Mouse (Mus musculus) thymus, adult 2 months (tissue): ENCODE measurements around the gene Hmga2.

Source experiments
- CTCF ChIP-seq: fragments of 200-500 bp; IDR thresholded peaks from 2 replicates; pipeline ENCODE4 v1.5.1; 2012; ENCODE audit warnings: mild to moderate bottlenecking, control low read depth, low read length, moderate library complexity, borderline replicate concordance; ENCODE audit not compliant: control insufficient read depth, poor library complexity, insufficient read depth; ENCODE audit errors: extremely low read depth
- POLR2A ChIP-seq: fragments of 200-500 bp; IDR thresholded peaks from 2 replicates; pipeline ENCODE4 v1.6.1; 2012; ENCODE audit warnings: mild to moderate bottlenecking, low read length, control low read depth, moderate library complexity; ENCODE audit not compliant: control insufficient read depth, poor library complexity, insufficient read depth; ENCODE audit errors: extremely low read depth

DNA sequence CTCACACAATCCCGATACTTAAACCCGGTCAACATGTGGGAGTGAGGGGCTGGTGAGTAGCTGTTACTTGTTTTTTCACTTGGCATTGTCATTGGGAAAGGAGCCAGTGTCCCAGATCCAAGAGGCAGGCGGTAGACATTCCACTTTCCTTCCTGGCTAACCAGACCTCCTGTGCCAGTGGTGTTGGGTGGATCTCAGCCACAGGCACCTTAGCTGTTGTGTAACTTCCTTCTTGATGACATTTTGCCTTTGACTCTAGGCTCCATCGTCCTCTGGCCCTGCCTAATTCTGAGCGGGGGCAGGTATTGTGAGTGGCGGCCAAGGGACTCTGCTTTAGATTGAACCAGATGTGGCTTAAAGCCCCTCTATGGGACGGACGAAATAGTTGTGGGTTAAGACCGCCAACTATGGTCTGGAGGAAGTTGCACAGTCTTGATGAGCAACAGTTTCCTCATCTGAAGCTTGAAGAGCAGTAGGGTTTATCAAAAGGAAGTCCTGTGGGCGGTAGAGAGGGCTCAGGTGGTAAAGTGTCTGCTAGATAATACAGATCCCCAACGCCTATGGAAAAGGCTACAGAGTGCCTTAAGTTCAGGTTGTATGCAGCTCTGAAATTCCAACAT is 152.6 kb downstream of the Hmga2 start:
- TF ChIP-seq CTCF (no peak), POLR2A (no peak)
